Mouse (Mus musculus): ENCODE results near the gene Mettl7a1. TPM values are rescaled to one million over a fixed set of nuclear protein-coding genes. Genes with fewer than 3 reads are reported as not detected.
A peak's percentile ranks its signal among the peaks of the same experiment; 100 is the strongest.
"Not testable (repeated sequence)": the region's sequence is repeated elsewhere in the genome, so short reads cannot be mapped to it uniquely, and the experiment has no call there.

Mettl7a1 gene
- polyA plus RNA-seq, 1 experiment from 2014 or later, result 2.9 TPM

DNA sequence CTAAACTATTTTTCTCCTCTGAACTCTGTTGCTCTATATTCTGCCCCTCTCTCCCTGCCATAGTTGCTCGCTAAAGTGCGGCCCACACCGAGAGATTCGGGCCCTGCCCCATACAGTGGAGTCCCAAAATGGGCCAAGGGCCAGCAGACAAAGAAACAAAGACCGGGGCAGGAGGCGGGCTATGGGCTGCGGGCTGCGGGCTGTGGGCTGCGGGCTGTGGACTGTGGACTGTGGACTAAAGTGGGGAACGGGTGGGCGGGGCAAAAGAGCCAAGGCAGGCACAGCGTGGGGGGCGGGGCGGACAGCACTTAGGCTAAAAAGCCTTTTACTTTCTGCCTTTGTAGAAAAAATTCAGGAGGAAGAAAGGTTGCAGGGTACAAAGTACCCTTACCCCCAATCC, 42.8 kb downstream of the Mettl7a1 start:
- Histone ChIP-seq H3K27me3 (ENCODE audit: insufficient read depth, low read length) (no peaks in the 10 kb centered on the region), H3K9me3 (ENCODE audit: low read depth, low read length) (no peaks in the 10 kb centered on the region), H3K27ac (ENCODE audit: low read depth) (no peak overlapping the region), H3K4me1 (ENCODE audit: insufficient read depth) (no peaks in the 10 kb centered on the region), H3K9ac (no peak overlapping the region), H3K36me3 (ENCODE audit: insufficient read depth) (no peaks in the 10 kb centered on the region), H3K4me2 (no peak overlapping the region), H3K4me3 (ENCODE audit: low read depth, low read length) (no peak overlapping the region)
- 70% methylated on average over 14 of the region's 14 CpGs for WGBS
- no peak for ATAC-seq (ENCODE audit: insufficient read depth)
- TF ChIP-seq CTCF (IDR thresholded peaks at IDR 0.05; ENCODE audit: low read depth), result no peak
- no peak for DNase-seq

DNA sequence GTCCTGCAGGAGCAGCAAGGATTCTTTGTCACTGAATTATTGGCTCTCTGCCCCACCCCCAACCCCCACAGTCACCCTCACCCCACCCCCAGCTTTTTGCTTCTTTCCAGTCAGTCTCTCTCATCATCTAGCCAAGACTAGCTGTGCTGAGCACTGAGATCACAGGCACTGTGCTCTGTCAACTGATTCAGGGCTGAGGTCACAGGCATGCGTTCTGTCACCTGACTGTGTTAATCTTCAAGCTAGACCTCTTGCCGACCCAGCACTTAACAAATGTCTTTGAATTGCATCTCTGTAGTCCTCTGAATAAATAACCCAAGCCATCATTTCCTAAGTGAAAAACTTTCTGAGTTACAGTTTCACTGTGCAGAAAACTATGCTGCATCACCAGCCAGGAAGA, 45.6 kb downstream of the Mettl7a1 start:
- ATAC-seq (ENCODE audit: insufficient read depth) (no peak), DNase-seq (no peak)
- Histone ChIP-seq H3K27me3 (ENCODE audit: insufficient read depth, low read length) (no peaks in the 10 kb centered on the region), H3K36me3 (ENCODE audit: insufficient read depth) (no peaks in the 10 kb centered on the region), H3K9ac (no peak overlapping the region), H3K9me3 (ENCODE audit: low read depth, low read length) (no peaks in the 10 kb centered on the region), H3K4me3 (ENCODE audit: low read depth, low read length) (no peak overlapping the region), H3K4me1 (ENCODE audit: insufficient read depth) (no peaks in the 10 kb centered on the region), H3K4me2 (no peak overlapping the region), H3K27ac (ENCODE audit: low read depth) (no peak overlapping the region)
- WGBS, result 14% methylated on average over 2 of the region's 2 CpGs
- TF ChIP-seq CTCF (IDR thresholded peaks at IDR 0.05; ENCODE audit: low read depth), result no peak

DNA sequence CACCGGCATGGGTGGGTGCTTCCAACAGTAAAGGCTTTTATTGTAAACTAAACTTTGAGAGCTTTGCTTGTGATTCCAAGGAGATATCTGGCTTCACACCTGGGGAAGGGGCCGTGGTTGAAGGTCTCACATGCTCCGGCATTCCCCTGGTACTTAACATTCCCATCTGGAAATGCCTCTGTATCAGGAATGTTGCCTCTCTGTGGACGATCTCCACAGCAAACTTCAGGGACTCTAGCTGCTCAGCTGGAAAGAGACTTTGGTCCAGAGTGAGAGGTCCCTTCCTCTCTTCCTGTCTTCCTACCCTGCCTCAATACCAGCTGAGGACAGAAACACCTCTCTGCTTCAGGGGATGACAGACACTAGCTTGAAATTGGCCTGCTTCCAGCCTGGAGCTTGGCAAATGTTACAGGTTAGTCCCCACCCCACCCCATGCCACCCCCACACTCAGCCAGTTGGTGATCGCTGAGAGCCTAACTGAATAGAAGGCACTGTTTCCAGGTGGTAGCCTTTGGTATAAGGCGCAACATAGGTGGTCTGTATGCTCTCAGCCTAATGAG, 47.6 kb downstream of the Mettl7a1 start:
- no peaks in the 10 kb centered on the region for H3K4me1 ChIP-seq (ENCODE audit: insufficient read depth)
- ATAC-seq (ENCODE audit: insufficient read depth) (no peak), DNase-seq (peak; percentile 20)

DNA sequence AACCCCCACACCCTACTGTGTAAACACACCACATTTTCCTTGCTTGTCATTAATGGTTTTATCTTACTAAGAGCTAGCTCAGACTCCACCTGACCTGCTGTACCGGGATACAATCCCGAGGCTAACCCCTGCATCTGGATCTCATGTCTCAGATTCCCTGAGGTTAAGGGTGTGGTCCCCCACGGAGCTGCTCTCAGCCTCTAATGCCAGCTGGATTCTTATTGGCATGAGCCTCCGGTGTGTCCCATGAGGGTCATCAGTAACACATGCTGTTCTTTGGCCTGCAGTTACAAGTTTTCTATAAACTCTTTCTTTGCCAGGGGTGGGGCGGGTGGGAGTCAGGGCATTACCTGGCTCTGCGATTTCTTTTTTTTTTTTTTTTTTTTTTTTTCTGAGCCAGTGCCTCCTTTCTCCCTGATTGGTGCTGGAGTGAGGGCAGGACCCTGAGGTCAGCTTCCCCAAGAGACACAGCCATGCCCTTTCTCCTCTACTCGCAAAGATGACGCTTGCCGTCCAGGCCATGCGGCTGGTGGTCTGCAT, 48.8 kb downstream of the Mettl7a1 start, which contains the start of the genes Methig1 and Mettl7a2:
Gene Methig1 (plus strand): TSS at position 439 of the 540 bp plus-strand sequence.
Gene Mettl7a2 (plus strand): TSS at position 490 of the 540 bp plus-strand sequence.
- no peaks in the 10 kb centered on the region for H3K27me3 ChIP-seq (ENCODE audit: insufficient read depth, low read length)
- H3K4me1 ChIP-seq (ENCODE audit: insufficient read depth), result no peaks in the 10 kb centered on the region
- no peak within 1 kb of the TSS for H3K27ac ChIP-seq (ENCODE audit: low read depth)
- H3K36me3 ChIP-seq (ENCODE audit: insufficient read depth), result no peaks in the 10 kb centered on the region
- 80% methylated on average over 10 of the region's 10 CpGs for WGBS
- ATAC-seq (ENCODE audit: insufficient read depth), result no peak
- DNase-seq, result no peak
- H3K9me3 ChIP-seq (ENCODE audit: low read depth, low read length), result no peaks in the 10 kb centered on the region
- no peak within 1 kb of the TSS for H3K4me3 ChIP-seq (ENCODE audit: low read depth, low read length)
- TF ChIP-seq CTCF (IDR thresholded peaks at IDR 0.05; ENCODE audit: low read depth), result no peak
- no peak within 1 kb of the TSS for H3K4me2 ChIP-seq
- H3K9ac ChIP-seq, result no peak within 1 kb of the TSS

More for the DNA sequence above, 47.6 kb downstream of the Mettl7a1 start:
- Histone ChIP-seq H3K36me3 (ENCODE audit: insufficient read depth) (no peaks in the 10 kb centered on the region), H3K9ac (no peak overlapping the region), H3K9me3 (ENCODE audit: low read depth, low read length) (no peaks in the 10 kb centered on the region), H3K27ac (ENCODE audit: low read depth) (no peak overlapping the region), H3K4me3 (ENCODE audit: low read depth, low read length) (no peak overlapping the region), H3K27me3 (ENCODE audit: insufficient read depth, low read length) (no peaks in the 10 kb centered on the region), H3K4me2 (no peak overlapping the region)
- 49% methylated on average over 6 of the region's 6 CpGs for WGBS
- no peak for TF ChIP-seq CTCF (IDR thresholded peaks at IDR 0.05; ENCODE audit: low read depth)

DNA sequence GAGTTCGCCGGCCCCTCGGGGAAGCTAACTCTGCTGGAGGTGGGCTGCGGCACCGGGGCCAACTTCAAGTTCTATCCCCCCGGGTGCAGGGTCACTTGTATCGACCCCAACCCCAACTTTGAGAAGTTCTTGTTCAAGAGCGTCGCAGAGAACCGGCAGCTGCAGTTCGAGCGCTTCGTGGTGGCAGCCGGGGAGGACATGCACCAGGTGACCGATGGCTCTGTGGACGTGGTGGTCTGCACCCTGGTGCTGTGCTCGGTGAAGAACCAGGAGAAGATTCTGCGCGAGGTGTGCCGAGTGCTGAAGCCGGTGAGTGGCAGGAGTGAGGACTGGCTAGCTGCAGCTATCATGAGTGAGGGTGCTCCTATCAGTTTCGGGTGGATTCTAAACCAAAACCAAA, 49.5 kb downstream of the Mettl7a1 start:
- not testable (repeated sequence) for ATAC-seq (ENCODE audit: insufficient read depth); H3K4me2 ChIP-seq

DNA sequence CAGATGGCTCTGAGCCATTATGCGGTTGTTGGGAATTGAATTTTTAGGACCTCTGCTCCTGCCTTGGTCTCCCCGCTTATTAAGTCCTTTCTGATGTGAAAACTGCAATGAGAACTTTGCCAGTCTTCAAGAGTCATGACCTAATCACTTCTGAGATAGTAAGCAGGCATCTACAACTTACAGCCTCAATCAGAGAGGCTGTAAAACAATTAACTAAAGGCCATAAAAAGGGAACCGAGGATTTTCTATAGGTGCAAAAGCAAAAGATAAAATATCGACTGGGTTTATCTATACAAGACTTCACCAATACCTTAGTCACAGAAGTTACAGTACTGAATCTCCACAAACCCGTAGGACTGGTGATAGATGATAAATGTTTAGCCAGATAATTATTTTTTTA, 51.9 kb downstream of the Mettl7a1 start:
- H3K9ac ChIP-seq, result no peak overlapping the region
- TF ChIP-seq CTCF (IDR thresholded peaks at IDR 0.05; ENCODE audit: low read depth), result no peak
- ATAC-seq (ENCODE audit: insufficient read depth) (no peak), DNase-seq (no peak)
- no peaks in the 10 kb centered on the region for H3K36me3 ChIP-seq (ENCODE audit: insufficient read depth)
- no peaks in the 10 kb centered on the region for H3K9me3 ChIP-seq (ENCODE audit: low read depth, low read length)
- WGBS, result 73% methylated on average over 5 of the region's 5 CpGs
- no peak overlapping the region for H3K27ac ChIP-seq (ENCODE audit: low read depth)
- no peaks in the 10 kb centered on the region for H3K4me1 ChIP-seq (ENCODE audit: insufficient read depth)
- no peak overlapping the region for H3K4me3 ChIP-seq (ENCODE audit: low read depth, low read length)
- H3K4me2 ChIP-seq, result no peak overlapping the region
- no peaks in the 10 kb centered on the region for H3K27me3 ChIP-seq (ENCODE audit: insufficient read depth, low read length)

More for the DNA sequence above, 49.5 kb downstream of the Mettl7a1 start:
- H3K9ac ChIP-seq; H3K9me3 ChIP-seq (ENCODE audit: low read depth, low read length); H3K36me3 ChIP-seq (ENCODE audit: insufficient read depth); DNase-seq; H3K4me1 ChIP-seq (ENCODE audit: insufficient read depth); H3K4me3 ChIP-seq (ENCODE audit: low read depth, low read length); H3K27ac ChIP-seq (ENCODE audit: low read depth); H3K27me3 ChIP-seq (ENCODE audit: insufficient read depth, low read length): not testable (repeated sequence)
- 87% methylated on average over 9 of the region's 22 CpGs for WGBS

DNA sequence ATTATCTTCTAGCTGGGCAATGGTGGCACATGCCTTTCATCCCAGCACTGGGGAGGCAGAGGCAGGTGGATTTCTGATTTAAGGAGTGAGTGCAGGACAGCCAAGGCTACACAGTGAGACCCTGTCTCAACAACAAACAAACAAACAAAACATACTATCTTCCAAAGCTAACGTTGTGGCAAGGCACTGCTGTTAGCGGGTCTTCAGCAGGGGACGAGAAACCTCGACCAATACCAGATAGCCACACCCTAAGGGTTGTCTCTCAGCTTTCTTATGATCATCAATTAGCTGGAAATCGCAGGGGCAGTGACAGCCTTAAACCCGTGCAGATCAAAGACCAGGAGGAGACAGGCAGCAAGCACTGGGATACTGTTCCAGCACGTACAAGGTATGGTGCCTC, 60.3 kb downstream of the Mettl7a1 start, which contains the start of gene Higd1c:
Gene Higd1c (plus strand): TSS at position 301 of the 400 bp plus-strand sequence.
- TF ChIP-seq CTCF (IDR thresholded peaks at IDR 0.05; ENCODE audit: low read depth), result no peak
- Histone ChIP-seq H3K9ac (no peak within 1 kb of the TSS), H3K27ac (ENCODE audit: low read depth) (no peak within 1 kb of the TSS), H3K4me2 (no peak within 1 kb of the TSS), H3K9me3 (ENCODE audit: low read depth, low read length) (no peaks in the 10 kb centered on the region), H3K4me1 (ENCODE audit: insufficient read depth) (no peaks in the 10 kb centered on the region), H3K27me3 (ENCODE audit: insufficient read depth, low read length) (no peaks in the 10 kb centered on the region), H3K4me3 (ENCODE audit: low read depth, low read length) (no peak within 1 kb of the TSS), H3K36me3 (ENCODE audit: insufficient read depth) (no peaks in the 10 kb centered on the region)
- WGBS, result 47% methylated on average over 7 of the region's 7 CpGs
- ATAC-seq (ENCODE audit: insufficient read depth), result no peak
- DNase-seq, result no peak

DNA sequence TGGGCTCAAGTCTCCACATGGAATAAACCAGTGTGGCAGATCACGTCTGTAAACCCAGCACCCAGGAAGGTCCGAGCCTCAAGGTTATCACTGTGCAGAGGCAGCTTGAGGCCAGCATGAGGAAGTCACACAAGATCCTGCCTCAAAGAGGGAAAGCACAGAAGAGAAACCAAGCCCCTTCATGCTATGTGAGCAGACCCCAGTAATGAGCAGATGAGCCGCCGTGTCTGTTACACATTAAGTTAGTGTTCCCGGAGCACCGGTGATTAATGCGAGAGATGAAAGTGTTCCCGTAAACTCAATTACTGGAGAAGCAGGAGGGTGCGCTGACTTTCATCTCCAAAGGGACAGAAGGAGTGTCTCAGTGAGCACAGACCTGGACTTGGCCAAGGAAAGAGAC, 62.0 kb downstream of the Mettl7a1 start:
- not testable (repeated sequence) for H3K4me2 ChIP-seq; H3K9ac ChIP-seq; H3K4me3 ChIP-seq (ENCODE audit: low read depth, low read length); ATAC-seq (ENCODE audit: insufficient read depth); H3K27me3 ChIP-seq (ENCODE audit: insufficient read depth, low read length); H3K36me3 ChIP-seq (ENCODE audit: insufficient read depth); H3K9me3 ChIP-seq (ENCODE audit: low read depth, low read length); H3K27ac ChIP-seq (ENCODE audit: low read depth); H3K4me1 ChIP-seq (ENCODE audit: insufficient read depth); DNase-seq
- 57% methylated on average over 8 of the region's 9 CpGs for WGBS

Data from lung, embryonic 14.5 days (tissue).